In genomic region chr9:50493777-50494176, GRCm38 (mm10) we compare ENCODE assay signal across 26 mouse cellular contexts. TPM values are rescaled to one million over a fixed set of nuclear protein-coding genes. Genes with fewer than 3 reads are reported as not detected.
DNase-seq lines count a peak whose midpoint lies in the region; ATAC-seq and TF ChIP-seq lines count a peak whose summit lies in the region.
"Had no signal": no experiment of that assay in that cellular context is flagged by ENCODE, and none has a peak within 500 bp of the region (broad histone marks: within the 10 kb centered on the region; RNA-seq: fewer than 3 reads in every experiment).

No protein-coding gene starts in this region.

- H3K4me1 ChIP-seq in kidney, embryonic 16.5 days (ENCODE audit: insufficient read depth, low read length), result peaks cover 9% of the 10 kb centered on the region; the same call in 1 of the 2 replicates
- H3K4me1 ChIP-seq in stomach, embryonic 15.5 days, result 0 out of 2 replicates have a peak, but pooled peaks cover 3% of the 10 kb centered on the region
- no peaks in the 10 kb centered on the region for H3K4me1 ChIP-seq in stomach, postnatal 0 days (replicated peaks; ENCODE audit: control insufficient read depth, insufficient read depth)
- peaks cover 7% of the 10 kb centered on the region; the same call in 1 of the 2 replicates for H3K4me1 ChIP-seq in neural tube, embryonic 15.5 days
- H3K4me1 ChIP-seq: embryonic facial prominence, embryonic 15.5 days had no signal

- H3K36me3 ChIP-seq in kidney, embryonic 16.5 days (ENCODE audit: insufficient read depth, low read length), result no peaks in the 10 kb centered on the region
- H3K36me3 ChIP-seq in stomach, embryonic 15.5 days, result no peaks in the 10 kb centered on the region
- H3K36me3 ChIP-seq in stomach, postnatal 0 days (ENCODE audit: control insufficient read depth, insufficient read depth, low read length), result no peaks in the 10 kb centered on the region
- H3K36me3 ChIP-seq in neural tube, embryonic 15.5 days, result no peaks in the 10 kb centered on the region
- H3K36me3 ChIP-seq: embryonic facial prominence, embryonic 13.5 days; embryonic facial prominence, embryonic 15.5 days; forebrain, embryonic 10.5 days; forebrain, embryonic 12.5 days; G1E had no signal

- H3K4me3 ChIP-seq in kidney, embryonic 16.5 days (ENCODE audit: low read length), result no peak overlapping the region
- H3K4me3 ChIP-seq in stomach, embryonic 15.5 days (replicated peaks), result no peak overlapping the region
- H3K4me3 ChIP-seq in stomach, postnatal 0 days (ENCODE audit: low read depth, low read length), result no peak overlapping the region
- H3K4me3 ChIP-seq in neural tube, embryonic 15.5 days (replicated peaks), result no peak overlapping the region
- H3K4me3 ChIP-seq: embryonic facial prominence, embryonic 13.5 days; embryonic facial prominence, embryonic 15.5 days; erythroblast, embryonic 14.5 days; forebrain, embryonic 10.5 days; forebrain, embryonic 12.5 days had no signal

- no peaks in the 10 kb centered on the region for H3K9me3 ChIP-seq in kidney, embryonic 16.5 days (ENCODE audit: low read length)
- no peaks in the 10 kb centered on the region for H3K9me3 ChIP-seq in stomach, embryonic 15.5 days
- H3K9me3 ChIP-seq in stomach, postnatal 0 days (ENCODE audit: control insufficient read depth, low read length), result no peaks in the 10 kb centered on the region
- no peaks in the 10 kb centered on the region for H3K9me3 ChIP-seq in neural tube, embryonic 15.5 days (replicated peaks)
- H3K9me3 ChIP-seq: embryonic facial prominence, embryonic 13.5 days; embryonic facial prominence, embryonic 15.5 days; forebrain, embryonic 10.5 days; forebrain, embryonic 12.5 days; G1E had no signal

- H3K4me2 ChIP-seq in kidney, embryonic 16.5 days (replicated peaks; ENCODE audit: low read depth, low read length), result no peak overlapping the region
- no peak overlapping the region for H3K4me2 ChIP-seq in stomach, embryonic 15.5 days
- H3K4me2 ChIP-seq in stomach, postnatal 0 days (replicated peaks; ENCODE audit: low read depth), result no peak overlapping the region
- no peak overlapping the region for H3K4me2 ChIP-seq in neural tube, embryonic 15.5 days
- H3K4me2 ChIP-seq: embryonic facial prominence, embryonic 13.5 days; embryonic facial prominence, embryonic 15.5 days; forebrain, embryonic 12.5 days had no signal

- no peak for TF ChIP-seq CTCF in stomach, postnatal 0 days (IDR thresholded peaks at IDR 0.05; ENCODE audit: low read depth)

- no peak overlapping the region for H3K9ac ChIP-seq in kidney, embryonic 16.5 days (replicated peaks; ENCODE audit: low read length)
- H3K9ac ChIP-seq in stomach, embryonic 15.5 days, result no peak overlapping the region
- no peak overlapping the region for H3K9ac ChIP-seq in stomach, postnatal 0 days (ENCODE audit: low read length)
- no peak overlapping the region for H3K9ac ChIP-seq in neural tube, embryonic 15.5 days (replicated peaks)
- H3K9ac ChIP-seq: embryonic facial prominence, embryonic 13.5 days; embryonic facial prominence, embryonic 15.5 days; forebrain, embryonic 12.5 days had no signal

- no peak for TF ChIP-seq EP300 in stomach, postnatal 0 days (optimal IDR thresholded peaks at IDR 0.05)

- no peak for ATAC-seq in kidney, embryonic 16.5 days (ENCODE audit: low FRiP score, low TSS enrichment)
- peak; percentile 23; the same call in 1 of the 2 replicates for ATAC-seq in stomach, embryonic 15.5 days (ENCODE audit: insufficient read depth, low FRiP score, low read depth)
- ATAC-seq in stomach, postnatal 0 days (ENCODE audit: low FRiP score, low TSS enrichment), result peak; percentile 73
- no peak for ATAC-seq in neural tube, embryonic 15.5 days (ENCODE audit: low FRiP score)
- ATAC-seq: activated CD4-positive, CD25-positive, alpha-beta regulatory T cell, adult 4 months; forebrain, embryonic 14.5 days; forebrain, embryonic 16.5 days; Patski had no signal

- no peaks in the 10 kb centered on the region for H3K27me3 ChIP-seq in kidney, embryonic 16.5 days (ENCODE audit: insufficient read depth, low read length)
- no peaks in the 10 kb centered on the region for H3K27me3 ChIP-seq in stomach, embryonic 15.5 days (replicated peaks)
- H3K27me3 ChIP-seq in stomach, postnatal 0 days (ENCODE audit: control insufficient read depth, insufficient read depth, low read length), result no peaks in the 10 kb centered on the region
- H3K27me3 ChIP-seq in neural tube, embryonic 15.5 days (replicated peaks), result no peaks in the 10 kb centered on the region
- H3K27me3 ChIP-seq: embryonic facial prominence, embryonic 13.5 days; embryonic facial prominence, embryonic 15.5 days; forebrain, embryonic 12.5 days; Patski had no signal

- WGBS in kidney, embryonic 16.5 days, result 46% methylated on average over 2 of the region's 2 CpGs
- 51% methylated on average over 2 of the region's 2 CpGs for WGBS in stomach, embryonic 15.5 days
- 53% methylated on average over 2 of the region's 2 CpGs for WGBS in stomach, postnatal 0 days
- WGBS in neural tube, embryonic 15.5 days, result 68% methylated on average over 2 of the region's 2 CpGs

- no peak for DNase-seq in kidney, postnatal 14 days
- DNase-seq in urinary bladder, postnatal 14 days (ENCODE audit: low spot score), result peak; percentile 26
- DNase-seq in urinary bladder, postnatal 25 days (ENCODE audit: low spot score), result no peak
- peak; percentile 53 for DNase-seq in stomach, postnatal 0 days (ENCODE audit: low spot score)
- no peak for DNase-seq in layer of hippocampus, postnatal 36 days
- DNase-seq: adrenal gland, adult 8-10 months; adrenal gland, postnatal 14 days; cerebellum, adult 11-12 months; cerebellum, adult 2 months; cerebellum, adult 9-10 months; cerebellum, postnatal 10 days; cerebellum, postnatal 25 days had no signal

- peak overlapping the region; percentile 45 for H3K27ac ChIP-seq in kidney, embryonic 16.5 days (ENCODE audit: low read length)
- H3K27ac ChIP-seq in stomach, embryonic 15.5 days, result no peak overlapping the region
- H3K27ac ChIP-seq in stomach, postnatal 0 days (replicated peaks), result peak overlapping the region; percentile 70; the same call in 1 of the 2 replicates
- H3K27ac ChIP-seq in neural tube, embryonic 15.5 days (replicated peaks), result no peak overlapping the region
- H3K27ac ChIP-seq: embryonic facial prominence, embryonic 13.5 days; embryonic facial prominence, embryonic 15.5 days; forebrain, embryonic 10.5 days; forebrain, embryonic 12.5 days had no signal

RNA-seq across cellular contexts. Expression of gene Plet1, which starts 0.5 kb away (rescaled TPM):
- polyA plus RNA-seq in kidney, embryonic 16.5 days (2015; fragmentation: Nextera tagmentation; extraction: Ambion mirVana), result 36.9 and 37.1 TPM in 2 replicates
- 7.8 and 9.7 TPM in 2 replicates for polyA plus RNA-seq in stomach, embryonic 15.5 days (2015; fragmentation: Nextera tagmentation; extraction: Ambion mirVana)
- polyA plus RNA-seq in stomach, postnatal 0 days (2015; fragmentation: Nextera tagmentation; extraction: Ambion mirVana), result 76.4 and 79.7 TPM in 2 replicates
- polyA plus RNA-seq in neural tube, embryonic 15.5 days (2015; fragmentation: Nextera tagmentation; extraction: Ambion mirVana), result 0.72 and 2.1 TPM in 2 replicates
- total RNA-seq in layer of hippocampus, postnatal 36 days (2021), result not detected
- total RNA-seq: adrenal gland, postnatal 36 days; G1E had no signal
- polyA plus RNA-seq: erythroblast, embryonic 14.5 days had no signal

RNA-seq across cellular contexts. Expression of gene Pts, which starts 34.7 kb away (rescaled TPM):
- polyA plus RNA-seq in kidney, embryonic 16.5 days (2015; fragmentation: Nextera tagmentation; extraction: Ambion mirVana), result 96.6 and 108 TPM in 2 replicates
- 83.4 and 92.6 TPM in 2 replicates for polyA plus RNA-seq in stomach, embryonic 15.5 days (2015; fragmentation: Nextera tagmentation; extraction: Ambion mirVana)
- 83.8 and 87.0 TPM in 2 replicates for polyA plus RNA-seq in stomach, postnatal 0 days (2015; fragmentation: Nextera tagmentation; extraction: Ambion mirVana)
- polyA plus RNA-seq in neural tube, embryonic 15.5 days (2015; fragmentation: Nextera tagmentation; extraction: Ambion mirVana), result 109 and 113 TPM in 2 replicates
- total RNA-seq in layer of hippocampus, postnatal 36 days (2021), result 10 to 100 TPM; 34.4 to 39.3 TPM

Comparison
In these comparisons a context has a peak if more than half of its experiments do, and no peak if none do; other contexts are left out.
1. H3K27ac ChIP-seq: peak in kidney, embryonic 16.5 days (single experiment) and stomach, postnatal 0 days (single experiment); none in stomach, embryonic 15.5 days (single experiment) and neural tube, embryonic 15.5 days (single experiment).
2. DNase-seq: peak in urinary bladder, postnatal 14 days (single experiment) and stomach, postnatal 0 days (single experiment); none in kidney, postnatal 14 days (single experiment), urinary bladder, postnatal 25 days (single experiment) and layer of hippocampus, postnatal 36 days (0 of 2).
3. ATAC-seq: peak in stomach, embryonic 15.5 days (single experiment) and stomach, postnatal 0 days (single experiment); none in kidney, embryonic 16.5 days (single experiment) and neural tube, embryonic 15.5 days (single experiment).